Mouse (Mus musculus) heart, embryonic 15.5 days (tissue): ENCODE results near the gene B4galt5. TPM values are rescaled to one million over a fixed set of nuclear protein-coding genes. Genes with fewer than 3 reads are reported as not detected.

Experiments
- ATAC-seq: fragments of 200-750 bp; cut with Nextera tagmentation; replicated peaks from 2 replicates; pipeline ENCODE4 v1.8.0; 2017; ENCODE audit warnings: low read depth, moderate TSS enrichment; ENCODE audit not compliant: insufficient number of reproducible peaks, insufficient read depth, low FRiP score
- H3K27ac ChIP-seq: fragments of 300-500 bp; sonication (generic); 2 replicates; pipeline ENCODE4 v1.5.1; 2015; ENCODE audit warnings: mild to moderate bottlenecking, inconsistent platforms
- H3K27me3 ChIP-seq: fragments of 300-500 bp; sonication (generic); 2 replicates; pipeline ENCODE4 v1.6.1; 2015; ENCODE audit warnings: inconsistent platforms
- H3K36me3 ChIP-seq: fragments of 300-500 bp; sonication (generic); 2 replicates; pipeline ENCODE4 v1.6.1; 2015; ENCODE audit warnings: mild to moderate bottlenecking, inconsistent platforms
- H3K4me1 ChIP-seq: fragments of 300-500 bp; sonication (generic); replicated peaks from 2 replicates; pipeline ENCODE4 v1.6.1; 2015; ENCODE audit warnings: inconsistent platforms
- H3K4me2 ChIP-seq: fragments of 300-500 bp; sonication (generic); 2 replicates; pipeline ENCODE4 v1.6.1; 2015; ENCODE audit warnings: inconsistent platforms, mild to moderate bottlenecking, moderate library complexity
- H3K4me3 ChIP-seq: fragments of 300-500 bp; sonication (generic); 2 replicates; pipeline ENCODE4 v1.5.1; 2015; ENCODE audit warnings: mild to moderate bottlenecking, inconsistent platforms
- H3K9ac ChIP-seq: fragments of 300-500 bp; sonication (generic); 2 replicates; pipeline ENCODE4 v1.6.1; 2015; ENCODE audit warnings: mild to moderate bottlenecking, inconsistent platforms
- H3K9me3 ChIP-seq: fragments of 300-500 bp; sonication (generic); replicated peaks from 2 replicates; pipeline ENCODE4 v1.6.1; 2016; ENCODE audit warnings: inconsistent platforms
- WGBS: fragments of 180-500 bp; shearing (Covaris S2); methylation state at CpG from one replicate; pipeline ENCODE4 v1.1.7; 2015; ENCODE audit warnings: mixed read lengths; 5-methylcytosine and 5-hydroxymethylcytosine counted together
- polyA plus RNA-seq: library from polyadenylated mRNA; unstranded; fragments of >200 nt; fragmentation: Nextera tagmentation; extraction: Ambion mirVana; gene quantifications from 2 replicates; pipeline ENCODE4 v1.2.1, GENCODE M21; 2015

The B4galt5 gene
- polyA plus RNA-seq, 1 experiment from 2014 or later = 12.7 TPM

DNA sequence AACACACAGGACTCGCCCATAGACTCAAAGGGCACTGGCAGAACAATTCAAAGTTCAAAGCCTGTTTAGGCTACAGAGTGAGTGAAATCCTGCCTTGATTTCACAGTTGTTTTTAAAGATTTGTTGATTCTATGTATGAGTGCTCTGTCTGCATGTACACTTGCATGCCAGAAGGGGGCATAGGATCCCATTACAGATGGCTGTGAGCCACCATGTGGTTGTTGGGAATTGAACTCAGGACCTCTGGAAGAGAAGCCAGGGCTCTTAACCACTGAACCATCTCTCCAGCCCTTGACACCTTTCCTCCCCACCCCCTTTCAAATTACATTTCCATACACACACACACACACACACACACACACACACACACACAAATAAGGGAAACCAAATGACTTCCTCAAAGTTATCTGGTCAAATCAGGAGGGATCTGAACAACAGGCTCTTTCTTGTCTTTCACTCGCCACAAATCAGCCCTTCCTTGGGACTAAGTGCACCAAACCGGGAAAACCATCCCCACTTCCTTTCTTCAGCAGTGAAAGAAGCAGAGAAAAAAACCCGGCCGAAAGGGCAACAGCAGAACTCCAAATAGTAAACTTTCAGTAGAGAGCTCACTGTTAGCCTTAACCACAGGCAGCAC lies 4.0 kb downstream of the B4galt5 start:
- peaks cover 32% of the 10 kb centered on the region for H3K4me1 ChIP-seq
- WGBS = 64% methylated on average over 5 of the region's 5 CpGs
- no peak overlapping the region for H3K27ac ChIP-seq
- no peak overlapping the region for H3K4me3 ChIP-seq
- H3K9ac ChIP-seq = no peak overlapping the region
- H3K36me3 ChIP-seq = no peaks in the 10 kb centered on the region
- no peak for ATAC-seq
- no peaks in the 10 kb centered on the region for H3K27me3 ChIP-seq
- no peaks in the 10 kb centered on the region for H3K9me3 ChIP-seq
- H3K4me2 ChIP-seq = no peak overlapping the region

DNA sequence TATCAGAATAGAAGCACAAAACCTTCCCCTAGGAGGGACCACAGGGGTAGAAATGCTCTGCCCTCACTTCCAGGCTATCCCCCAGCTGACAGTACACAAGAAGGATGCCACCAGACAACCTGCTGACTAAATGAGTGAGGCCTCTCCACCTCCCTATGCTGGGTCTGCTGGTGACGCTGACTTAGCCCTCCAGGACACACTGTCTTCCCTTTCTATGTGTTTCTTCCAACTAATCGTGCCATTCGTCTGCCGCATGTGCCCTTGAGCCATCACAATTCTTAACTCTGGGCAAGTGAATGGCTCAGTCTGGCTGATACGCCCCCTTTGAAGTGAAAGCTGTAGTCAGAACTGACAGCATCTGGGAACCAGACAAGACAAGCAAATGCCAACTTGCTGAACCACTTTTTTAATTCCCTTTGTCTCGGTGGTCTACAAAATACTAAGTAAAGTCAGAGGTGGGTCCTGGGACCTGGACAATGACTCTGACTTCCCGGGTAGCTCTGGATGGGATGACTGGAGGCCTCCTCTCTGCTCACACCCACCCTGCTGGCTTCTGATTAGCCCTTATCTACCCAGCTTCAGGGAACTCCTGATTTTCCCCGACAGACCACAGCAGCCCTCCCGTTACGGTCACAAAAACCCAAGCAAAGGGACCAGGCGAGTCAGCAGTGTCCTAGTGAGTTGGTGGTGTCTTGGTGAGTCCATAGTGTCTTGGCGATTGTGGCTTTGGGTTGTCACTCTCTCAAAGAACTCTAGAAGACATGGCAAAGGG lies 5.4 kb downstream of the B4galt5 start:
- H3K4me3 ChIP-seq = no peak overlapping the region
- no peaks in the 10 kb centered on the region for H3K9me3 ChIP-seq
- 40% methylated on average over 12 of the region's 12 CpGs for WGBS
- H3K4me2 ChIP-seq = no peak overlapping the region; the same call in 1 of the 2 replicates
- peaks cover 32% of the 10 kb centered on the region for H3K4me1 ChIP-seq
- H3K9ac ChIP-seq = no peak overlapping the region
- no peak for ATAC-seq
- no peaks in the 10 kb centered on the region for H3K36me3 ChIP-seq
- no peaks in the 10 kb centered on the region for H3K27me3 ChIP-seq
- no peak overlapping the region for H3K27ac ChIP-seq

DNA sequence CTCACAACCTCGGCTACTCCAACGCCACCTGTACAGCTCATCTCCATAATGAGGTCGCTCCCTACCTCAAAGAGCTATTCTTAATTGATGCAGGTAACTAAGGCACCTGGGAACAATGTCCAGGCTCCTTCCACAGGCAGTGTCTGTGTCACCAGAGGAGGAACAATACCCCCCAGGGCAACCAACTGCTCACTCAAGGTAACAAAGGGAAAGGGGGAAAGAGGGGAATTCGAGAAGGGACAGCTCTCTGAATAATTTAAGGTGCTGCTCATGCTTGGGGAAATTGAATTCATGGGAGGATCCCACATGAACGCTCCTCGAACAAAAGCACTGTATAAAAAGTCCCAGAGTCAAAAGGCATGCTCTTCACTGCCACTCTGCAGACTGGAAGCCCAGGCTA lies 6.1 kb downstream of the B4galt5 start:
- no peaks in the 10 kb centered on the region for H3K9me3 ChIP-seq
- no peaks in the 10 kb centered on the region for H3K36me3 ChIP-seq
- no peak overlapping the region for H3K4me3 ChIP-seq
- ATAC-seq = no peak
- H3K27ac ChIP-seq = no peak overlapping the region
- H3K4me1 ChIP-seq = peaks cover 32% of the 10 kb centered on the region
- 76% methylated on average over 6 of the region's 6 CpGs for WGBS
- no peaks in the 10 kb centered on the region for H3K27me3 ChIP-seq
- H3K9ac ChIP-seq = no peak overlapping the region
- H3K4me2 ChIP-seq = no peak overlapping the region

DNA sequence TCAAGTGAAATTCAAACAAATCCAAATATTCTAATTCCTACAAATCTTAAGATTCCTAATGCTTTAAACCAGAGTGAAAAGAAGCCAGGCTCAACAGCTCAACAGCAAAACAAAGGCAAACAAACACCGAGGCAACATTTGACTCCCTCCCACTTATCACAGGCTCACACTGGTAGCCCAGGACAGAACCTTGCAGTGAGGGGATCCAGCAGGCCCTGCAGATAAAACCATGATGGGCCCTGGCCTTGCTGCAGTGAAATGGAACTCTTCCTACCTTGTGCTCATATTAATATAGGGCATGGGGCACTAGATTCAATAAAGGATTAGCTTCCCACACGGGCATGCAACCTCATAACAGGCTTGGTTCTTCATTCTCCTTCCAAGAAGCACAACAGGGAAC lies 11.4 kb downstream of the B4galt5 start:
- Histone ChIP-seq H3K4me1 (peaks cover 40% of the 10 kb centered on the region), H3K36me3 (no peaks in the 10 kb centered on the region), H3K27ac (peak overlapping the region; percentile 30), H3K9ac (no peak overlapping the region), H3K4me3 (no peak overlapping the region), H3K27me3 (no peaks in the 10 kb centered on the region), H3K9me3 (no peaks in the 10 kb centered on the region), H3K4me2 (no peak overlapping the region)
- 49% methylated on average over 2 of the region's 2 CpGs for WGBS
- no peak for ATAC-seq

DNA sequence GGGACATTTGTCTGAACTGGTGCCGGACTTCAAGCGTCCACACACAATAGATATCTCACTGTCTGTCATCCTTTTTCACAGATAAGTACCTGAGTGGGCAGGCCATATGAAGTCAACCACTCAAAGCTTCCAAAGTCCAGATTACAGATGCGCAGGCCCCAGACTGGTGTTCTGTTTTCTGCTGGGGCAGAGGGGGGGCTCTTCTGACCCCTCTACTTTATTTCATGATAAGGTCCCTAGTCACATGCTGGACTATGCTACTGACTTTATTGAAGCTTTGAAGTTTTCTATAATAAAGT lies 11.8 kb downstream of the B4galt5 start:
- no peak overlapping the region for H3K4me3 ChIP-seq
- 0 out of 2 replicates have a peak overlapping the region, but pooled peaks have one; percentile 10 for H3K9ac ChIP-seq
- peak overlapping the region; percentile 59 for H3K27ac ChIP-seq
- no peaks in the 10 kb centered on the region for H3K9me3 ChIP-seq
- no peaks in the 10 kb centered on the region for H3K36me3 ChIP-seq
- ATAC-seq = no peak; the same call in 1 of the 2 replicates
- no peaks in the 10 kb centered on the region for H3K27me3 ChIP-seq
- 21% methylated on average over 3 of the region's 3 CpGs for WGBS
- H3K4me2 ChIP-seq = peak overlapping the region; percentile 14; the same call in 1 of the 2 replicates
- peaks cover 43% of the 10 kb centered on the region for H3K4me1 ChIP-seq

DNA sequence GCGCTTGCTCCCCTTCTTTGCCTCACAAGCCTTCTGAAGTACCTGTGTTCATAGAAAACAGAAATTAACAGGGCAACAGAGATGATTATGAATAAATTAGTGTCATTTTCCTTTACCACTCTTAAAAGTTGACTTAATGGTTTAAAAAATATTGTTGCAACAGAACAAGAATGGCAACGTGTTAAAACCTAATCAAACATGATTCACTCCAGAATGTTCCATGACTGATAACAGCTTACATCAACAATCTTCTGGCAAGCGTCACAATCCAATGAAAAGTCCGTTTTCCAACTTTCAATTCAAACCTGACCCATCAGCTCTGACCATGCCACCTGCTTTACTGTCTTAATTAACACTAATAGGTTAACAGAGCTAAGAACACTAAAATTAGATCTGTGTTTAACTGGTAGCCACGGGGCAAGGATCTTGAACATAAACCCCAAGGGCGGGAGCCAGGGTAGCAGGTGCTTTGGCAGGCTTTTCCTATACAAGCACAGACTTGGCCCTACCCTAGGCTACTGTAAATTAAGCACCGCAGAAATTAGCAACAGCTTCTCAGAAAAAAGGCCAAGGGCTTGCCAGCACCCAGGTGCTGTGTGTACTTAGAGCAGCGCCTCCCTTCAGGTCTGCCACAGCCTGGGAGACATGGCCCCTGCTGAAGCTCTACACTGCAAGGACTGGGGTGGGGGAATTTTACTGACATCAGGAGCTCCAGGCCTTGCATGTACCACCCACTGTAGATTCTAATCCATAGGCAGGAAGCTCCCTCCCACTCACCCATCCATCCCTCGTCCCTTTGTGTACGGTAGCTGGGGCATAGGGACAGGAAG lies 12.4 kb downstream of the B4galt5 start:
- 0 out of 2 replicates have a peak, but pooled peaks have one; percentile 48 for ATAC-seq
- no peaks in the 10 kb centered on the region for H3K36me3 ChIP-seq
- 38% methylated on average over 10 of the region's 10 CpGs for WGBS
- no peaks in the 10 kb centered on the region for H3K9me3 ChIP-seq
- no peak overlapping the region for H3K4me3 ChIP-seq
- H3K4me2 ChIP-seq = peak overlapping the region; percentile 14; the same call in 1 of the 2 replicates
- H3K9ac ChIP-seq = 0 out of 2 replicates have a peak overlapping the region, but pooled peaks have one; percentile 10
- H3K4me1 ChIP-seq = peaks cover 48% of the 10 kb centered on the region
- H3K27ac ChIP-seq = peak overlapping the region; percentile 59
- no peaks in the 10 kb centered on the region for H3K27me3 ChIP-seq

DNA sequence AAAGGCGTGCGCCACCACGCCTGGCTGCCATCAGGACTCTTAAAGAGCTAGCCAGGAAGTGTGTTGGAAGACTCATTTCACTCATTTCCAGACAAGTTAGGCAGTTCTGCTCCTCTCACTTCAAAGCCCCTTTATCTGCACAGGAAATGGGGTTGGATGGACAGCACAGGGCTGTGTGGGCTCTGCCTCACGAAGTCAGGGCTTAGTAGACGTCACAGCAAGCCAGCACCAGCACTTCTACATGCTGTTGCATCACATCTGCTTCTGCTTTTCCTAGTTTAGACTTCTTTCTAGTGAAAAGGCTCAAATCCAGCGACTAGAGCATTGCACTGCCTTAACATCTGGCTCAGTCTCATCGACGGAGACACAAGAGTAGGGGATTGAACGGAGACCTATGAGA lies 13.9 kb downstream of the B4galt5 start:
- 59% methylated on average over 9 of the region's 9 CpGs for WGBS
- no peak overlapping the region for H3K4me2 ChIP-seq
- no peaks in the 10 kb centered on the region for H3K27me3 ChIP-seq
- no peaks in the 10 kb centered on the region for H3K36me3 ChIP-seq
- 0 out of 2 replicates have a peak overlapping the region, but pooled peaks have one; percentile 13 for H3K27ac ChIP-seq
- H3K4me3 ChIP-seq = no peak overlapping the region
- H3K9me3 ChIP-seq = no peaks in the 10 kb centered on the region
- ATAC-seq = no peak
- peaks cover 63% of the 10 kb centered on the region for H3K4me1 ChIP-seq
- no peak overlapping the region for H3K9ac ChIP-seq

DNA sequence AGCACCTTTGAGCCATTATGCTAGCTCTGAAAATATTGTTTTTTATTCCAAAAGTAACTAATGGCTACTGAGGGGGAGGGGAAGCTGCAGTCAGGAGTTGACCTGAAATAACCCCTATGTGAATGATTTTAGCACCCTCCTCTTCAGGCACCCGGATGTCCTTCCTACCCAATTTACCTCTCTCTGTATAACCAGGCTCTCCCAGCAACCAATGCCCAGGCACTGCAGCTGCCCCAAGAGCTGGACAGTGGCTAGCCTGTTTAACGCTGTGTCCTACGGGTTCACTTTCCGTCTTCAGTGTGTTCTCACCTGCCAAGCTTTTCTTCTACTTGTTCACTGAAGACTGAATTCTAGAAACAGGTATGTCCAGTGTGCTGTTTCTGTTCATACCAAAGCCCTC lies 14.7 kb downstream of the B4galt5 start:
- Histone ChIP-seq H3K27me3 (no peaks in the 10 kb centered on the region), H3K4me3 (no peak overlapping the region), H3K4me1 (peaks cover 68% of the 10 kb centered on the region), H3K4me2 (no peak overlapping the region), H3K9ac (no peak overlapping the region), H3K27ac (no peak overlapping the region), H3K36me3 (no peaks in the 10 kb centered on the region), H3K9me3 (no peaks in the 10 kb centered on the region)
- ATAC-seq = no peak
- WGBS = 79% methylated on average over 4 of the region's 4 CpGs

DNA sequence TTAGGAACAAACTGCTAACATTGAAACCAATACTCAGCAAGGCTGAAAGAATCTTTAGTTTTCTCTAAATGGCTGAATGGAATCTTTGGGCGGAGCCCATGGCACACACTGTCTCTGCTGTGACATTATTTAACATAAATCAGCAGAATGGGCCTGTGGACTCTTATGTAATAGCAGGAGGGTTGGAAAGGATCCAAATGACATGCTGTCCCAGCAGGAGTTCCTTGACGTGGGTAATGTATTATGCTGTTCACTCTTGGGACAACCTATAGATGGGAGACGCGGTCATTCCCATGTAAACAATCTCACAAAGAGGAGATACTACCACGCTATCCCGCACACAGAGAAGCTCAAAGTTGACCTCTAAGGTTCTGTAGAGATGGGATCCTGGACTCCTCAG lies 15.5 kb downstream of the B4galt5 start:
- Histone ChIP-seq H3K4me1 (peaks cover 64% of the 10 kb centered on the region), H3K9me3 (no peaks in the 10 kb centered on the region), H3K36me3 (no peaks in the 10 kb centered on the region), H3K27me3 (no peaks in the 10 kb centered on the region), H3K4me3 (no peak overlapping the region), H3K4me2 (no peak overlapping the region), H3K9ac (no peak overlapping the region), H3K27ac (no peak overlapping the region)
- 80% methylated on average over 6 of the region's 6 CpGs for WGBS
- ATAC-seq = no peak

DNA sequence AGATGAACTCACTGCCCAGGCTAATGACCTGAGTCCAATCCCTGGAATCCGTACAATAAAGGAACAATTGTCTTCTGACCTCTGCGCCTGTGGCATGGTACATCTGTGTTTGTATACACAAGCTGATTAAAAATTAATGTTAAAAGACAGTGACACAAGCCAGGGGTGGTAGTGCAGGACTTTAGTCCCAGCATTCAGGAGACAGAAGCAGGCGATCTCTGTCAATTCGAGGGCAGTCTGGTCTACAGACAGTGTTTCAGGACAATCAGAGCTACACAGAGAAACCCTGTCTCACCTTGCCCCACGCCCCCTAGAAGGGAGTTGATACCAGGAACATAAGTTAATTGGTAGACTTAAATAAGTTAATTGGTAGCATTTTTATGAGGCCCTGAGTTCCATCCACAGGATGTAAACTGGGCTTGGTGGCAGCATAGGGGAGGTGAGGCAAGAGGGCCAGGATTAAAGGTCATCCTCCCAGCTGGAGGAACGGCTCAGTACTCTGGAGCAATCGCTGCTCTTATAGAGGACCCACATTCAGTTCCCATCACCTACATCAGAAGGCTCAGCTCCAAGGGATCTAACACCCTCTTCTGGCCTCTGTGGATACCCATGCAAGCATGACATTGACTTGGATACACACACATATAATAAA lies 16.5 kb downstream of the B4galt5 start:
- Histone ChIP-seq H3K27ac (no peak overlapping the region), H3K27me3 (no peaks in the 10 kb centered on the region), H3K9ac (no peak overlapping the region), H3K4me1 (peaks cover 56% of the 10 kb centered on the region), H3K36me3 (no peaks in the 10 kb centered on the region), H3K4me2 (no peak overlapping the region), H3K9me3 (no peaks in the 10 kb centered on the region), H3K4me3 (no peak overlapping the region)
- 81% methylated on average over 7 of the region's 7 CpGs for WGBS
- ATAC-seq = no peak

DNA sequence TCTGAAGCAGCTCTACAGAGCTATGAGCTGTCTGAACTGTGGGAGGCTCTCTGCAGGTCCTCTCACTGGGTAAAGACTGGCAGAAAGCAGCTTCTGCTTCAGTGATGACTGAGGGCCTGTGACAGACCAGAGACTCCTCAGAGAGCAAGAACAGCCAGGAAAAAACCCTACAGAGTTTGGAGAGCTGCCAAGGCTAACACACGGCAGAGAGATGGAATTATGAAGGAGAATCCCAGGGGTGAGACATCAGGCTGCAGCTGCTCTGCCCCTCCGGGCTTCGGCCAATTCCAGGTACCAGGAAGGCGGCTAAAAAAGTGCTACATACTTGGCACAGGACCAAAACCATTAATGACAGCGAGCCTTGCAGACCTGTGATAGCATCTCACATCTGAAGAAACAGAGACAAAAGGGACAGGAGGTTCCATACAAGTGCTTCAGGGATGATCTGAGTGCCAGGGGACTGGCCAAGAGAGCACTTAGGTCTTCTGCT lies 17.5 kb downstream of the B4galt5 start:
- H3K4me3 ChIP-seq = no peak overlapping the region
- H3K27ac ChIP-seq = no peak overlapping the region
- H3K4me1 ChIP-seq = peaks cover 47% of the 10 kb centered on the region
- no peak overlapping the region for H3K4me2 ChIP-seq
- no peaks in the 10 kb centered on the region for H3K27me3 ChIP-seq
- no peaks in the 10 kb centered on the region for H3K36me3 ChIP-seq
- 3% methylated on average over 5 of the region's 5 CpGs for WGBS
- peak; percentile 42; the same call in 1 of the 2 replicates for ATAC-seq
- H3K9me3 ChIP-seq = no peaks in the 10 kb centered on the region
- 0 out of 2 replicates have a peak overlapping the region, but pooled peaks have one; percentile 20 for H3K9ac ChIP-seq
